Comparison of ENCODE assay signal across 8 mouse cellular contexts in genomic region chr6:89644271-89645075, GRCm38 (mm10). TPM values are rescaled to one million over a fixed set of nuclear protein-coding genes. Genes with fewer than 3 reads are reported as not detected.
DNase-seq lines count a peak whose midpoint lies in the region; ATAC-seq and TF ChIP-seq lines count a peak whose summit lies in the region.

No protein-coding gene starts in this region.

- H3K4me3 ChIP-seq in hindbrain, embryonic 13.5 days, result peak overlapping the region; percentile 71

- H3K4me1 ChIP-seq in hindbrain, embryonic 13.5 days (replicated peaks), result peaks cover 14% of the 10 kb centered on the region

- H3K9ac ChIP-seq in hindbrain, embryonic 13.5 days, result peak overlapping the region; percentile 78

- DNase-seq in Patski (ENCODE audit: low read depth, low spot score), result peak; percentile 48
- DNase-seq in cerebellum, postnatal 14 days, result peak; percentile 78 to 82
- peak; percentile 74 to 75 for DNase-seq in frontal cortex, postnatal 14 days (ENCODE audit: low spot score in 2 of 2)
- DNase-seq in layer of hippocampus, postnatal 25 days (ENCODE audit: extremely low spot score in 1 of 2, low spot score in 1 of 2), result peak; percentile 54 to 56
- DNase-seq in lung, postnatal 25 days (ENCODE audit: low spot score), result peak; percentile 94
- peak; percentile 93 for DNase-seq in retina, embryonic 14.5 days (ENCODE audit: low spot score)
- peak; percentile 89 to 94 for DNase-seq in urinary bladder, adult 18-20 months (ENCODE audit: low spot score in 2 of 2)

- no peaks in the 10 kb centered on the region for H3K36me3 ChIP-seq in hindbrain, embryonic 13.5 days

- peak overlapping the region; percentile 90 for H3K27ac ChIP-seq in hindbrain, embryonic 13.5 days

- CTCF ChIA-PET in Patski (lab: Charles Lee), result interaction anchor here (1.5 to 2.3 kb wide), 3 partner anchors 11 to 36 kb away, joined by 3 to 8 read pairs (median 5); no protein-coding TSS in a partner anchor

- no peak for TF ChIP-seq CTCF in Patski (IDR thresholded peaks at IDR 0.05)

- in situ Hi-C loops in Patski (cut with MboI; ENCODE audit: low pct_unique_long_range_greater_than_20kb), result no loop called here

- H3K9me3 ChIP-seq in hindbrain, embryonic 13.5 days, result no peaks in the 10 kb centered on the region

- POLR2A ChIA-PET in Patski (lab: Charles Lee), result interaction anchor here (0.7 to 2.1 kb wide), 3 partner anchors 11 to 1436 kb away, joined by 3 to 5 read pairs (median 3); no protein-coding TSS in a partner anchor

- no peaks in the 10 kb centered on the region for H3K27me3 ChIP-seq in Patski
- no peaks in the 10 kb centered on the region for H3K27me3 ChIP-seq in hindbrain, embryonic 13.5 days

- under 1% methylated on average over 41 of the region's 41 CpGs for WGBS in hindbrain, embryonic 13.5 days

- H3K4me2 ChIP-seq in hindbrain, embryonic 13.5 days, result peak overlapping the region; percentile 74

- peak; percentile 94 for ATAC-seq in Patski
- ATAC-seq in hindbrain, embryonic 13.5 days (ENCODE audit: low FRiP score), result peak; percentile 95

RNA-seq across cellular contexts. Expression of gene Txnrd3, which starts 0.7 kb away (rescaled TPM):
- 26.7 TPM for polyA plus RNA-seq in Patski (2021)
- 12.8 and 13.8 TPM in 2 replicates for polyA plus RNA-seq in hindbrain, embryonic 13.5 days (2015; fragmentation: Nextera tagmentation; extraction: Ambion mirVana)
- 1 to 10 TPM; 4.0 to 4.1 TPM for total RNA-seq in layer of hippocampus, postnatal 25 days (2021)

RNA-seq across cellular contexts. Expression of gene Chchd6, which starts 49.0 kb away (rescaled TPM):
- polyA plus RNA-seq in Patski (2021), result 53.2 TPM
- polyA plus RNA-seq in hindbrain, embryonic 13.5 days (2015; fragmentation: Nextera tagmentation; extraction: Ambion mirVana), result 125 and 126 TPM in 2 replicates
- 10 to 100 TPM; 62.4 to 74.8 TPM for total RNA-seq in layer of hippocampus, postnatal 25 days (2021)

Comparison
In these comparisons a context has a peak if more than half of its experiments do, and no peak if none do; other contexts are left out.
1. Peak in every context shown above with its lines: DNase-seq, ATAC-seq, H3K4me3 ChIP-seq and H3K27ac ChIP-seq.